Mouse (Mus musculus) MEL-GATA-1-ER (cell line): Measurements from ENCODE around the gene Xrcc1.

Experiments
- DNase-seq: peaks from one replicate; pipeline ENCODE4 v3.0.0-alpha.2; 2012; ENCODE audit warnings: low read depth; ENCODE audit errors: extremely low read depth

Gene Xrcc1

GRCm38 (mm10) chr7:24564607-24565265 is 18.6 kb downstream of the Xrcc1 start:
- DNase-seq: no peak

- DNase-seq: no peak
Observed at GRCm38 (mm10) chr7:24565627-24566026, 19.5 kb downstream of the Xrcc1 start.

GRCm38 (mm10) chr7:24566206-24566605 is 20.1 kb downstream of the Xrcc1 start:
- DNase-seq: no peak

GRCm38 (mm10) chr7:24568512-24568911 is 22.4 kb downstream of the Xrcc1 start:
- DNase-seq: no peak

GRCm38 (mm10) chr7:24571071-24571470 is 25.0 kb downstream of the Xrcc1 start:
- no peak for DNase-seq

- no peak for DNase-seq
Observed at GRCm38 (mm10) chr7:24572455-24572854, 26.4 kb downstream of the Xrcc1 start.

GRCm38 (mm10) chr7:24574224-24574796 is 28.2 kb downstream of the Xrcc1 start:
- no peak for DNase-seq

- no peak for DNase-seq
Observed at GRCm38 (mm10) chr7:24577811-24578210, 31.7 kb downstream of the Xrcc1 start.

GRCm38 (mm10) chr7:24584876-24585275 is 38.8 kb downstream of the Xrcc1 start:
- no peak for DNase-seq

- no peak for DNase-seq
Observed at GRCm38 (mm10) chr7:24585995-24586394, 39.9 kb downstream of the Xrcc1 start.

GRCm38 (mm10) chr7:24586828-24587227 is 40.7 kb downstream of the Xrcc1 start:
- DNase-seq: no peak

- no peak for DNase-seq
Observed at GRCm38 (mm10) chr7:24587330-24588105, 41.4 kb downstream of the Xrcc1 start, which contains the start of the genes Ethe1 and Zfp575. Ethe1 (plus strand) TSS chr7:24587543. Zfp575 (minus strand) TSS chr7:24587641.

GRCm38 (mm10) chr7:24588336-24588735 is 42.2 kb downstream of the Xrcc1 start:
- no peak for DNase-seq

- DNase-seq: no peak
Observed at GRCm38 (mm10) chr7:24591735-24592134, 45.6 kb downstream of the Xrcc1 start.

- no peak for DNase-seq
Observed at GRCm38 (mm10) chr7:24592163-24592562, 46.1 kb downstream of the Xrcc1 start.

- no peak for DNase-seq
Observed at GRCm38 (mm10) chr7:24592781-24593180, 46.7 kb downstream of the Xrcc1 start.

GRCm38 (mm10) chr7:24593621-24594308 is 47.7 kb downstream of the Xrcc1 start:
- no peak for DNase-seq

GRCm38 (mm10) chr7:24594309-24594803 is 48.3 kb downstream of the Xrcc1 start:
- no peak for DNase-seq

GRCm38 (mm10) chr7:24595464-24595863 is 49.4 kb downstream of the Xrcc1 start:
- DNase-seq: no peak

GRCm38 (mm10) chr7:24598121-24598520 is 52.0 kb downstream of the Xrcc1 start:
- DNase-seq: no peak

- no peak for DNase-seq
Observed at GRCm38 (mm10) chr7:24599211-24600067, 53.4 kb downstream of the Xrcc1 start.
